Mouse (Mus musculus): ENCODE results near the gene Grap.

The Grap gene

DNA sequence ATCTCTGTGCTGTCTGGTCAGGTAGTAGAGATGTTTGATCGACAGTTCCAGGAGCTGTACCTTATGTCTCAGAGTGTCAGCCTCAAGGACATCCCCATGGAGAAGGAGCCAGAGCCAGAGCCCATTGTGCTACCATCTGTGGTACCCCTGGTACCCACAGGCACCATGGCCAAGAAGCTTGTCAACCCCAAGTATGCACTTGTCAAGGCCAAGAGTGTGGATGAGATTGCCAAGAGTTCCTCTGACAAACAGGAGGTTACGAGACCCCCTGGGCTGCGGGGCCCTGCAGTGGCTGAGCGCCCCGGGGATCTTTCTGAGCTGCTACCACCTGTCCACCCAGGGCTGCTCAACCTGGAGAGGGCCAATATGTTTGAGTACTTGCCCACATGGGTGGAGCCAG is 49.4 kb downstream of the Grap start:
- in situ Hi-C loops (cut with MboI; ENCODE audit: low pct_unique_long_range_greater_than_20kb in 1 of 2, low sequenced_read_pairs in 2 of 2, unreplicated experiment in 1 of 2) = no loop called here

- in situ Hi-C loops (cut with MboI; ENCODE audit: low pct_unique_long_range_greater_than_20kb in 1 of 2, low sequenced_read_pairs in 2 of 2, unreplicated experiment in 1 of 2) = no loop called here
Observed at GRCm38 (mm10) chr11:61705581-61705980, 52.5 kb downstream of the Grap start.

GRCm38 (mm10) chr11:61706232-61706631 is 53.2 kb downstream of the Grap start:
- in situ Hi-C loops (cut with MboI; ENCODE audit: low pct_unique_long_range_greater_than_20kb in 1 of 2, low sequenced_read_pairs in 2 of 2, unreplicated experiment in 1 of 2) = no loop called here

DNA sequence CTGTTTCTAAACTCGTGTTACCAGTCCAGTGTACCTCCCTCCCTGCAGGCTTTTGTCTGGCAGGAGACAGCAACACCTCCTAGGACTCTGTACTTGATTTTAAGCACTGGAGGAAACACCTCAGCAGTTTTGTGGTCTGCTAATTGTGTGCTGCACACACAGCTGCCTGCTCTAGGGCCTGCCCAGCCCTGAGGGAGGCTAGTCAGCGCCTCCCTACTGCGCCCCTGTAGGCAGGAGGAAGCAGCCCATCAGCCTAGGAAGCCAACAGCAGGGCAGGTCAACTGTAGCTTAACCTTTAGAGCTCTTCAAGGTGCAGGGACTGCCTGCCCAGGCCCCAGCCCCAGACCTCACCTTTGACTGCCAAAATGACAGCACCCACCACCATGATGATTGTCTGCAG is 55.9 kb downstream of the Grap start:
- in situ Hi-C loops (cut with MboI; ENCODE audit: low pct_unique_long_range_greater_than_20kb in 1 of 2, low sequenced_read_pairs in 2 of 2, unreplicated experiment in 1 of 2) = no loop called here

DNA sequence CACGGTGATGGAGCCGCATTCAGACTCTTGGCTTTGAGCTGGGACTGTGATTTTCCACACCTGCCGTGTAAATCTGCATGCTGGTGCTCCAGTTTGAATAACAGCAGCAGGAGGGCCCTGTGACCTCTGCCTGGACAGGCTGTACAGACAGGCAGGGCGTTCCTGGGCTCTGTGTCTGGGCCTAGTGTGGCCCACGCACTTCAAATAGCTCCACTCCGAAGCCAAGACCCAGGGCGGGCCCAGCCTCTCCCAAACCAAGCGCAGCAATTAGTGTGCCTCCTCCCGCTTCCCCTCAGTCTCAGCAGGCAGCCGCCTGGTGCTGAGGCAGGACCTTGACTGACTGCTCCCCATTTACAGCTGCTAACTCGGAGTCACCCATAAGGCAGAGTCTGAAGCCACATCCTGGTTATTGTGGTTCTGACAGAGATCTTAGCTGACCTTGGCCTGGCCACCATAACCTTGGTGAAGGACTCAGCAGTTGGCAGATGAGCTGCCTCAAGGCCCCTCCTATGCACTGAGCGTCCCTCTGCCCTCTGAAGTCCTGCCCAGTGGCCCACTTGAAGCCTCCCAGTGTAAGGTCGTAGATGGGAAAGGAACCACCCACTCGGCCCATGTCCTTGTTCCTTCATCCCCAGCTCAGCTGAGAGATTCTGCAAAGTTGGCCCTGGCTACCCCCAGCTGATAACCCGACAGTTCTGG is 60.2 kb downstream of the Grap start:
- in situ Hi-C loops (cut with MboI; ENCODE audit: low pct_unique_long_range_greater_than_20kb in 1 of 2, low sequenced_read_pairs in 2 of 2, unreplicated experiment in 1 of 2) = loop anchor here (10.0 kb wide), 2 partner anchors 89 to 299 kb away; no protein-coding TSS in a partner anchor

GRCm38 (mm10) chr11:61714346-61715117 is 61.5 kb downstream of the Grap start:
- in situ Hi-C loops (cut with MboI; ENCODE audit: low pct_unique_long_range_greater_than_20kb in 1 of 2, low sequenced_read_pairs in 2 of 2, unreplicated experiment in 1 of 2) = loop anchor here (5.0 to 10.0 kb wide), 3 partner anchors 47 to 300 kb away; no protein-coding TSS in a partner anchor

DNA sequence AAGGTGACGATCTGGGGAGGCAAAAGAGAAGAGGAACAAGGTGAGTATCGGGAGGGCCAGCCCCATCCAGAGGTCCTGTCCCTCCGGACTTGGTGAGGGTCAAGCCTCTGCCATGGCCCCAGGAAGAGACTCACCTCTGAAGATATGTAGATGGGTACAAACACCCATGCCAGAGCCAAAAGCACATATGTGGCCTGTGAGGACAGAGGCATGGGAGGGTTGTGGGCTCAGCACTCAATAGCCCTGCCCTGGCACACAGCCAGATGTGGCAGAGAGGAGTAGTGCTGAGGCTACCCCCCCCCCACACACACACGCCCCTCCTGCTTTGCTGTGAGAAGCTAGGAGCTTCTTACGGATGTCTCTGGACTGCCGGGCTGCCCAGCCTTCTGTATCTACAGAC is 62.1 kb downstream of the Grap start:
- in situ Hi-C loops (cut with MboI; ENCODE audit: low pct_unique_long_range_greater_than_20kb in 1 of 2, low sequenced_read_pairs in 2 of 2, unreplicated experiment in 1 of 2) = loop anchor here (5.0 to 10.0 kb wide), 3 partner anchors 48 to 300 kb away; no protein-coding TSS in a partner anchor

- in situ Hi-C loops (cut with MboI; ENCODE audit: low pct_unique_long_range_greater_than_20kb in 1 of 2, low sequenced_read_pairs in 2 of 2, unreplicated experiment in 1 of 2) = loop anchor here (5.0 to 10.0 kb wide), 3 partner anchors 51 to 303 kb away; no protein-coding TSS in a partner anchor
Observed at GRCm38 (mm10) chr11:61717990-61718389, 64.9 kb downstream of the Grap start.

- in situ Hi-C loops (cut with MboI; ENCODE audit: low pct_unique_long_range_greater_than_20kb in 1 of 2, low sequenced_read_pairs in 2 of 2, unreplicated experiment in 1 of 2) = loop anchor here (5.0 to 10.0 kb wide), 3 partner anchors 52 to 305 kb away; no protein-coding TSS in a partner anchor
Observed at GRCm38 (mm10) chr11:61719387-61719786, 66.3 kb downstream of the Grap start.

DNA sequence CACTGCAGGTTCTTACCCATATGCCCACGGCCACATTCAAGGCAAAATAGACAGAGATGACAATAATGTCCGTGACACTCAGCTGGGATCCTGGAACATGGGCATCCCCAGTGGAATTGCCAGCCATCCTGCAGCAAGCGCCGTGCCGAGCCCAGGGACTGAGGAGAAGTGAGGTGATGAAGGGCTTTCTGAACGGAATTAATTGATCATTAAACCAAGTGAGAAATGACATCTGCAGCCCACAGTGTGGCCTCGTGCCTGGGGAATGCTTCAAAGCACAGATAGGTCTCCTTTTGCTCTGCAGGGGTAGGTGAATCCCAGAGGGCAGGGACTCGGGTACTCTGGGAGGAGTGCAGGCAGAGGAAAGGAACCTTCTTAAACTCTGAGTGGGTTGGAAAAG is 66.8 kb downstream of the Grap start:
- in situ Hi-C loops (cut with MboI; ENCODE audit: low pct_unique_long_range_greater_than_20kb in 1 of 2, low sequenced_read_pairs in 2 of 2, unreplicated experiment in 1 of 2) = loop anchor here (5.0 to 10.0 kb wide), 3 partner anchors 53 to 305 kb away; no protein-coding TSS in a partner anchor

DNA sequence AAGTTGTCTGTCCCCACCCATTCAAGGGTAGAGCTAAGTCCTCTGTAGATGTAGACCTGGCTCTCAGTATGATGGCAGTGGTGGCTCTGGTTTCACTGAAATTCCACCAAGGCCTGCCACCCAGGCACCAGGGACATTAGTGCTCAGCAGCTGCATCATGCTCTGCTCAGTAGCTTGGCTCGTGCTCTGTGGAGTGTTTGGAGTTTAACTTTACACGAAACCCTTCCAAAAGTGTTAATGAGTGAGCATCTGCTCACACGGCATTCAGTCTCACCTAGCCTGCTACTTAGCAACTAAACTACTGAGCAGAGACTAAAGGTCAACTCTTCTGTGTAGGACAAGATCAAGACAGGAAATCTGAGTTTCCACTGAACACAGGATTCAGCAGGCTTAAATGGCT is 67.6 kb downstream of the Grap start, which contains the start of gene Slc5a10:
Gene Slc5a10 (minus strand): TSS at position 191 of the 400 bp plus-strand sequence.
- in situ Hi-C loops (cut with MboI; ENCODE audit: low pct_unique_long_range_greater_than_20kb in 1 of 2, low sequenced_read_pairs in 2 of 2, unreplicated experiment in 1 of 2) = no loop called here

- in situ Hi-C loops (cut with MboI; ENCODE audit: low pct_unique_long_range_greater_than_20kb in 1 of 2, low sequenced_read_pairs in 2 of 2, unreplicated experiment in 1 of 2) = no loop called here
Observed at GRCm38 (mm10) chr11:61722077-61722476, 69.0 kb downstream of the Grap start.
